Mouse (Mus musculus) neutrophil, adult 5-6 weeks (primary cell): ENCODE measurements around the gene Synpo2l. TPM values are rescaled to one million over a fixed set of nuclear protein-coding genes. Genes with fewer than 3 reads are reported as not detected.
"Not testable (repeated sequence)": the region's sequence is repeated elsewhere in the genome, so short reads cannot be mapped to it uniquely, and the experiment has no call there.

Source experiments
- ATAC-seq: fragments of 151-379, 151-347 bp; 2 replicates; pipeline ENCODE4 v1.8.0; 2017; ENCODE audit warnings: mild to moderate bottlenecking, moderate TSS enrichment; ENCODE audit not compliant: insufficient number of reproducible peaks, poor library complexity, low FRiP score, severe bottlenecking; ENCODE audit errors: extremely low read depth
- total RNA-seq: library from RNA; stranded (forward); fragments of 200-1000 nt; gene quantifications from 2 replicates; pipeline ENCODE4 v1.2.3, GENCODE M21; 2017

The Synpo2l gene
- total RNA-seq, 1 experiment from 2014 or later = not detected

GRCm38 (mm10) chr14:20654690-20655421 is 13.3 kb downstream of the Synpo2l start:
- ATAC-seq = peak; percentile 27; the same call in 1 of the 2 replicates

GRCm38 (mm10) chr14:20651722-20652256 is 16.4 kb downstream of the Synpo2l start:
- no peak for ATAC-seq

- ATAC-seq = no peak
Measured at GRCm38 (mm10) chr14:20651000-20651399, 17.2 kb downstream of the Synpo2l start.

GRCm38 (mm10) chr14:20646381-20646780 is 21.8 kb downstream of the Synpo2l start:
- ATAC-seq = no peak

- no peak for ATAC-seq
Measured at GRCm38 (mm10) chr14:20645547-20645946, 22.6 kb downstream of the Synpo2l start.

- no peak for ATAC-seq
Measured at GRCm38 (mm10) chr14:20641438-20641875, 26.7 kb downstream of the Synpo2l start.

- peak; percentile 95 for ATAC-seq
Measured at GRCm38 (mm10) chr14:20640644-20641437, 27.3 kb downstream of the Synpo2l start, which contains the start of gene Usp54. Usp54 (minus strand) TSS chr14:20641063.

- peak; percentile 42 for ATAC-seq
Measured at GRCm38 (mm10) chr14:20639918-20640619, 28.1 kb downstream of the Synpo2l start.

- no peak for ATAC-seq
Measured at GRCm38 (mm10) chr14:20638702-20639101, 29.5 kb downstream of the Synpo2l start.

GRCm38 (mm10) chr14:20637818-20638574 is 30.2 kb downstream of the Synpo2l start:
- no peak for ATAC-seq

GRCm38 (mm10) chr14:20636968-20637367 is 31.2 kb downstream of the Synpo2l start:
- ATAC-seq = not testable (repeated sequence)

GRCm38 (mm10) chr14:20635546-20635945 is 32.6 kb downstream of the Synpo2l start:
- ATAC-seq = no peak

GRCm38 (mm10) chr14:20631253-20631652 is 36.9 kb downstream of the Synpo2l start:
- ATAC-seq = no peak

- ATAC-seq = no peak
Measured at GRCm38 (mm10) chr14:20626971-20627370, 41.2 kb downstream of the Synpo2l start.

- no peak for ATAC-seq
Measured at GRCm38 (mm10) chr14:20626447-20626846, 41.7 kb downstream of the Synpo2l start.

- no peak for ATAC-seq
Measured at GRCm38 (mm10) chr14:20622907-20623306, 45.2 kb downstream of the Synpo2l start.

GRCm38 (mm10) chr14:20622412-20622811 is 45.7 kb downstream of the Synpo2l start:
- no peak for ATAC-seq

GRCm38 (mm10) chr14:20621903-20622302 is 46.3 kb downstream of the Synpo2l start:
- no peak for ATAC-seq
